Mouse (Mus musculus) liver, postnatal 0 days (tissue): ENCODE data around the gene Tlcd1. TPM values are rescaled to one million over a fixed set of nuclear protein-coding genes. Genes with fewer than 3 reads are reported as not detected.
"Not testable (repeated sequence)": the region's sequence is repeated elsewhere in the genome, so short reads cannot be mapped to it uniquely, and the experiment has no call there.

Experiments
- ATAC-seq: fragments of 200-750 bp; cut with Nextera tagmentation; 2 replicates; pipeline ENCODE4 v1.8.0; 2017; ENCODE audit warnings: mild to moderate bottlenecking, moderate library complexity
- DNase-seq: peaks from one replicate; pipeline ENCODE4 v3.0.0-alpha.2; 2016
- H3K27ac ChIP-seq: fragments of 300-500 bp; sonication (generic); 2 replicates; pipeline ENCODE4 v1.5.1; 2014; ENCODE audit warnings: antibody characterized with exemption, moderate library complexity, mild to moderate bottlenecking, low read depth
- H3K27me3 ChIP-seq: fragments of 300-500 bp; sonication (generic); 2 replicates; pipeline ENCODE4 v1.6.1; 2014; ENCODE audit warnings: low read length, control low read depth, mixed read lengths; ENCODE audit not compliant: insufficient read depth
- H3K36me3 ChIP-seq: fragments of 300-500 bp; sonication (generic); replicated peaks from 2 replicates; pipeline ENCODE4 v1.6.1; 2014; ENCODE audit warnings: mild to moderate bottlenecking, control low read depth, low read length, moderate library complexity, mixed read lengths; ENCODE audit not compliant: insufficient read depth
- H3K4me1 ChIP-seq: fragments of 300-500 bp; sonication (generic); 2 replicates; pipeline ENCODE4 v1.6.1; 2014; ENCODE audit warnings: antibody characterized with exemption, mild to moderate bottlenecking, control low read depth; ENCODE audit not compliant: insufficient read depth
- H3K4me2 ChIP-seq: fragments of 300-500 bp; sonication (generic); 2 replicates; pipeline ENCODE4 v1.6.1; 2014; ENCODE audit warnings: low read depth, mild to moderate bottlenecking, low read length, moderate library complexity, mixed read lengths
- H3K4me3 ChIP-seq: fragments of 300-500 bp; sonication (generic); 2 replicates; pipeline ENCODE4 v1.5.1; 2014; ENCODE audit warnings: low read depth, low read length
- H3K9ac ChIP-seq: fragments of 300-500 bp; sonication (generic); replicated peaks from 2 replicates; pipeline ENCODE4 v1.6.1; 2014; ENCODE audit warnings: mild to moderate bottlenecking, moderate library complexity
- H3K9me3 ChIP-seq: fragments of 300-500 bp; sonication (generic); 2 replicates; pipeline ENCODE4 v1.6.1; 2016; ENCODE audit warnings: mild to moderate bottlenecking, control low read depth, low read length, mixed read lengths
- CTCF ChIP-seq: sonication (generic); IDR thresholded peaks from 2 replicates; pipeline ENCODE4 v1.5.1; 2016; ENCODE audit warnings: antibody characterized with exemption, low read depth
- EP300 ChIP-seq: IDR thresholded peaks from 2 replicates; pipeline ENCODE4 v1.6.1; 2016; ENCODE audit warnings: antibody characterized with exemption, low read depth, mild to moderate bottlenecking
- WGBS: fragments of 180-500 bp; shearing (Covaris S2); extraction: QIAGEN DNeasy Blood & Tissue Kit; methylation state at CpG from one replicate; pipeline ENCODE4 v1.1.7; 2014; ENCODE audit not compliant: insufficient replicate concordance; 5-methylcytosine and 5-hydroxymethylcytosine counted together
- polyA plus RNA-seq: library from polyadenylated mRNA; unstranded; fragments of >200 nt; fragmentation: Nextera tagmentation; extraction: Ambion mirVana; gene quantifications from 2 replicates; pipeline ENCODE4 v1.2.1, GENCODE M21; 2015

Tlcd1 gene
- 38.2 and 40.3 TPM in 2 replicates for polyA plus RNA-seq

GRCm38 (mm10) chr11:78176402-78176862, at the start of gene Tlcd1, which contains the start of gene Nek8:
TSS of gene Tlcd1 (plus strand) at chr11:78176711.
TSS of gene Nek8 (minus strand) at chr11:78176675.
- WGBS: under 1% methylated on average over 32 of the region's 32 CpGs

DNA sequence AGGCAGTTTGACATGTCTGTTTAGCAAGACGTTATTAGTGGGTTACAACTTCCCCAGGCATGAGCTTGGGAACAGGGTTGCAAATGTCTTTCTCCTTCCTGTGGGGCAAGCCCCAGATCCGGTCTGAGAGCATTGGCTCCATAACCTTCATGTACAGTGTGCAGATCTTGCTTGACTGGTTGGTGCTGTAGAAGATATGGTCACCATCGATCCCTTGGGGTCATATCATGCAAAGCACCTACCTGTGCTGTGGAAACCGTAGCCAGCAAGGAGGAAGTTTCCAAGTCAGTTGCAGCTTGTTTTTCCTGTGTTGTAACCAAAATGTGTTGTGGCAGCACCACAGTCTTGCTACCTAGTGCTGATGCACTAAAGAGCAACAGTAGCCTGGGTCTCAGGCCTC, 49.8 kb upstream of the Tlcd1 start:
- peak; percentile 44; the same call in 1 of the 2 replicates for ATAC-seq
- Histone ChIP-seq H3K9me3 (no peaks in the 10 kb centered on the region), H3K4me3 (no peak overlapping the region), H3K4me2 (peak overlapping the region; percentile 58; the same call in 1 of the 2 replicates), H3K36me3 (no peaks in the 10 kb centered on the region), H3K27me3 (no peaks in the 10 kb centered on the region), H3K27ac (peak overlapping the region; percentile 65), H3K9ac (no peak overlapping the region), H3K4me1 (peaks cover 37% of the 10 kb centered on the region)
- peak; percentile 38 for DNase-seq
- WGBS: 32% methylated on average over 4 of the region's 4 CpGs
- TF ChIP-seq CTCF (no peak), EP300 (no peak)

More at GRCm38 (mm10) chr11:78176402-78176862, at the start of gene Tlcd1, which contains the start of gene Nek8:
- peak; percentile 95 for DNase-seq
- Histone ChIP-seq H3K27ac (peak within 1 kb of the TSS; percentile 96), H3K4me1 (peaks cover 36% of the 10 kb centered on the region), H3K27me3 (no peaks in the 10 kb centered on the region), H3K9me3 (no peaks in the 10 kb centered on the region), H3K4me2 (peak within 1 kb of the TSS; percentile 96), H3K36me3 (peaks cover 21% of the 10 kb centered on the region), H3K9ac (peak within 1 kb of the TSS; percentile 84), H3K4me3 (peak within 1 kb of the TSS; percentile 81)
- ATAC-seq: peak; percentile 50
- TF ChIP-seq EP300: no peak; the same call in 1 of the 2 replicates
- TF ChIP-seq CTCF: no peak

DNA sequence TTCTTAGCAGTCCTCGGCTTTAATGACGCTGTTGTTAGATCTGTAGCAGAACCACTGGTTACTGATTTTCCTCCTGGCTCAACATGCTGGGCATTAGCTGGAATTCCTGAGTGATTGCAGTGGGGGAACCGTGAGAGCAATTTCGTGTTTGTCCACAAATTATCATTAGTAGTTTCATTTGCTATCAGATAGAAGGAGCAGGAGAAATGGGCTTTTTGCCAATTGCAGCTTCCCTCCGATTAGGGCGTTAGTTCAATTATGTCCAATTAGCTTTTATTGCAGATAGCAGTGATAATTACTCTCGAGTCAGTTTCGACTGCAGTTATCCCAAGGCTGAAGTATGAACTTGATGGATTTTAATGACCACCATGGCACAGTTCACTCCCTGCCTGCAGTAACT, 47.1 kb upstream of the Tlcd1 start:
- no peak overlapping the region for H3K27ac ChIP-seq
- H3K9ac ChIP-seq: no peak overlapping the region
- 52% methylated on average over 8 of the region's 8 CpGs for WGBS
- no peak overlapping the region for H3K4me3 ChIP-seq
- H3K9me3 ChIP-seq: no peaks in the 10 kb centered on the region
- H3K36me3 ChIP-seq: no peaks in the 10 kb centered on the region
- H3K27me3 ChIP-seq: no peaks in the 10 kb centered on the region
- peaks cover 46% of the 10 kb centered on the region for H3K4me1 ChIP-seq
- no peak for ATAC-seq
- DNase-seq: no peak
- H3K4me2 ChIP-seq: no peak overlapping the region
- TF ChIP-seq EP300 (no peak), CTCF (no peak)

DNA sequence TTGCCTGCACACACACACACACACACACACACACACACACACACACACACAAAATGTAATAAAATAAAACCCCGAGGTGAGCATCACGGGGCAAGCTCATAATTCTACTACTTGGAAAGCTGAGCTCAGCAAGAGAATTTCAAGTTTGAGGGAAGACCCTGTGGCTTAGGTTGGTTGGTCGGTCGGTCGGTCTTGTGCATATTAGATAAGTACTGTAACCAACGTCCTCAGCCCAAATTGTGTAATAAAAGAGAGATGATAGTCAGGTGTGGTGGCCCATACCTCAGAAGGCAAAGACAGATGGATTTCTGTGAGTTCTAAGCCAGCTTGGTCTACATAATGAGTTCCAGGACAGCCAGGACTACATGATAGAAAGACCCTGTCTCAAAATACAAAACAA, 42.6 kb upstream of the Tlcd1 start:
- Histone ChIP-seq H3K27ac (0 out of 2 replicates have a peak overlapping the region, but pooled peaks have one; percentile 19), H3K9me3 (no peaks in the 10 kb centered on the region), H3K36me3 (no peaks in the 10 kb centered on the region), H3K4me3 (no peak overlapping the region), H3K27me3 (no peaks in the 10 kb centered on the region), H3K4me1 (peaks cover 40% of the 10 kb centered on the region), H3K9ac (0 out of 2 replicates have a peak overlapping the region, but pooled peaks have one; percentile 16), H3K4me2 (no peak overlapping the region)
- DNase-seq (no peak), ATAC-seq (no peak)
- 52% methylated on average over 6 of the region's 6 CpGs for WGBS
- TF ChIP-seq EP300 (no peak), CTCF (no peak)

DNA sequence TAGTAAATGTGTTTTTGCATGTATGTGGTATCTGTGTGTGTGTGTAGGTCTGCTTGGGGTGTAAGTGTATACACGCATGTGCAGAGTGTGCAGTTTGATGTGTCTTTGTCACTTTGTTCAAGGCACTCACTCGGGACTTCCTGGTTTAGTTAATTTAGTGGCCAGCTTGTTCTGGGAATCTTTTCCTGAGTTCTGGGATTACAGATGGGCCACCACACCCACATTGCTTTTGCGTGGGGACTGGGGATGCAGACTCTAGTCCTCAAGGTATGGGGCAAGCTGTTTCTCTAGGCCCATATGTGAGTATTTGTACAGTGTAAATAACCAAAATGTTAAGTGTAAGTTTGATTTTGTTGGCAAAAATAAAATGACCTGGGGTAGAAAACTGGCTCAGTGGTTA, 42.2 kb upstream of the Tlcd1 start:
- H3K4me2 ChIP-seq: peak overlapping the region; percentile 20; the same call in 1 of the 2 replicates
- H3K9ac ChIP-seq: no peak overlapping the region
- no peak overlapping the region for H3K4me3 ChIP-seq
- no peak overlapping the region for H3K27ac ChIP-seq
- DNase-seq (no peak), ATAC-seq (no peak)
- no peaks in the 10 kb centered on the region for H3K27me3 ChIP-seq
- no peaks in the 10 kb centered on the region for H3K36me3 ChIP-seq
- H3K4me1 ChIP-seq: peaks cover 37% of the 10 kb centered on the region
- no peaks in the 10 kb centered on the region for H3K9me3 ChIP-seq
- 63% methylated on average over 3 of the region's 3 CpGs for WGBS
- no peak for TF ChIP-seq EP300
- TF ChIP-seq CTCF: no peak

DNA sequence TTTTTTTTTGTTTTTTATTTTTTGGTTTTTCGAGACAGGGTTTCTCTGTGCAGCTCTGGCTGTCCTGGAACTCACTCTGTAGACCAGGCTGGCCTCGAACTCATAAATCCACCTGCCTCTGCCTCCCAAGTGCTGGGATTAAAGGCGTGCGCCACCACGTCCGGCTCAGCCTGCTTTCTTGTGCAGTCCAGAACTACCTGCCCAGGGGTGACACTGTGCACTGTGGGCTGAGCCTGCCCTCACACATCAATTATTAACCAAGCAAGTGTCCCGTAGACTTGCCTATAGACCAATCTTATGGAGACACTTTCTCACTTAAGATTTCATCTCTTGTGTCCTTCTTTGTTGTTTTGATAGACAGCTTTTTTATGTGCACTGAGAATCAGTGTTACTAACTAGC, 41.2 kb upstream of the Tlcd1 start:
- H3K4me1 ChIP-seq: peaks cover 34% of the 10 kb centered on the region
- not testable (repeated sequence) for DNase-seq, H3K36me3 ChIP-seq, H3K4me3 ChIP-seq, H3K9me3 ChIP-seq, H3K27ac ChIP-seq, H3K9ac ChIP-seq, H3K27me3 ChIP-seq, H3K4me2 ChIP-seq
- WGBS: 64% methylated on average over 7 of the region's 7 CpGs
- peak; percentile 44 for ATAC-seq

DNA sequence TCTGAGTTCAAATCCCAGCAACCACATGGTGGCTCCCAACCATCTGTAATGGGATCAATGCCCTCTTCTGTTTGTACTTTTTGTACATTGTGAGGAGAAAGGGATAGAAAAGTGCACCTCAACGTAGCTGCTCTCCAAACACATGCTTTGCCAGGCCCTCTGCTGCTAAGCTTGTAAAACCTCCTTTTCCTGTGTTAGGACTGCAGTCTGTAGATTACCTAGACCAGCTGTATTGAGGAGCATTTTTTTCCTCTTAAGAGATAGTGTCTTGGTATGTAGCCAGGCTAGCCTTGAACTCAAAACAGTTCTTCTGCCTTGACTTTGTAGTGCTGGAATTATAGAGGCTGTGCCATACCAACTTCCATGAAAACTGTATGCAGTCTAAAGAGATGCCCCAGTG, 40.4 kb upstream of the Tlcd1 start:
- H3K4me2 ChIP-seq: no peak overlapping the region
- DNase-seq: no peak
- H3K27me3 ChIP-seq: no peaks in the 10 kb centered on the region
- H3K36me3 ChIP-seq: no peaks in the 10 kb centered on the region
- no peak overlapping the region for H3K4me3 ChIP-seq
- no peaks in the 10 kb centered on the region for H3K9me3 ChIP-seq
- peaks cover 40% of the 10 kb centered on the region for H3K4me1 ChIP-seq
- 16% methylated on average over 1 of the region's 1 CpGs for WGBS
- no peak for TF ChIP-seq EP300
- no peak for TF ChIP-seq CTCF
- H3K9ac ChIP-seq: no peak overlapping the region
- ATAC-seq: no peak
- no peak overlapping the region for H3K27ac ChIP-seq
